Mouse (Mus musculus): ENCODE results near the gene Atp2a1. TPM values are rescaled to one million over a fixed set of nuclear protein-coding genes. Genes with fewer than 3 reads are reported as not detected.

The Atp2a1 gene
- polyA plus RNA-seq, 2 experiments, result 0.16 TPM; not detected in 1

GRCm38 (mm10) chr7:126465246-126466030, 2.5 kb upstream of the Atp2a1 start:
- WGBS (ENCODE audit: insufficient replicate concordance), result 28% methylated on average over 7 of the region's 7 CpGs
- H3K9ac ChIP-seq (replicated peaks), result no peak overlapping the region
- TF ChIP-seq CTCF (IDR thresholded peaks at IDR 0.05; ENCODE audit: low read depth), result no peak
- TF ChIP-seq EP300 (IDR thresholded peaks at IDR 0.05; ENCODE audit: low read depth), result no peak
- H3K4me3 ChIP-seq (ENCODE audit: insufficient read depth in 1 of 2, low read depth in 2 of 2, low read length in 2 of 2), result no peak overlapping the region
- H3K9me3 ChIP-seq (ENCODE audit: control insufficient read depth, low read length), result no peaks in the 10 kb centered on the region
- no peaks in the 10 kb centered on the region; the same call in 1 of the 2 replicates for H3K36me3 ChIP-seq (replicated peaks; ENCODE audit: control insufficient read depth, insufficient read depth, low read depth)
- ATAC-seq (ENCODE audit: insufficient read depth), result no peak
- H3K27me3 ChIP-seq (ENCODE audit: control insufficient read depth, insufficient read depth, low read length), result no peaks in the 10 kb centered on the region
- H3K4me2 ChIP-seq (ENCODE audit: low read depth), result no peak overlapping the region
- no peak overlapping the region for H3K27ac ChIP-seq
- no peak for DNase-seq (ENCODE audit: low read depth in 3 of 3, low spot score in 3 of 3)
- peaks cover 0 to 16% of the 10 kb centered on the region in 2 experiments; a peak in 2 of 4 replicates for H3K4me1 ChIP-seq (replicated peaks; ENCODE audit: control insufficient read depth in 2 of 2, insufficient read depth in 2 of 2, low read length in 1 of 2)

- no peaks in the 10 kb centered on the region for H3K27me3 ChIP-seq (ENCODE audit: control insufficient read depth, insufficient read depth, low read length)
- H3K27ac ChIP-seq, result no peak overlapping the region
- H3K4me1 ChIP-seq (replicated peaks; ENCODE audit: control insufficient read depth in 2 of 2, insufficient read depth in 2 of 2, low read length in 1 of 2), result peaks cover 0 to 16% of the 10 kb centered on the region in 2 experiments; a peak in 2 of 4 replicates
- no peak overlapping the region for H3K9ac ChIP-seq (replicated peaks)
- DNase-seq (ENCODE audit: low read depth in 3 of 3, low spot score in 3 of 3), result no peak
- WGBS (ENCODE audit: insufficient replicate concordance), result 51% methylated on average over 5 of the region's 5 CpGs
- TF ChIP-seq CTCF (IDR thresholded peaks at IDR 0.05; ENCODE audit: low read depth) (no peak), EP300 (IDR thresholded peaks at IDR 0.05; ENCODE audit: low read depth) (no peak)
- no peak overlapping the region for H3K4me2 ChIP-seq (ENCODE audit: low read depth)
- no peak overlapping the region for H3K4me3 ChIP-seq (ENCODE audit: insufficient read depth in 1 of 2, low read depth in 2 of 2, low read length in 2 of 2)
- no peak for ATAC-seq (ENCODE audit: insufficient read depth)
- no peaks in the 10 kb centered on the region; the same call in 1 of the 2 replicates for H3K36me3 ChIP-seq (replicated peaks; ENCODE audit: control insufficient read depth, insufficient read depth, low read depth)
- no peaks in the 10 kb centered on the region for H3K9me3 ChIP-seq (ENCODE audit: control insufficient read depth, low read length)
Measured at GRCm38 (mm10) chr7:126464836-126465235, 1.9 kb upstream of the Atp2a1 start.

GRCm38 (mm10) chr7:126464121-126464520, 1.2 kb upstream of the Atp2a1 start:
- no peak overlapping the region for H3K4me2 ChIP-seq (ENCODE audit: low read depth)
- 25% methylated on average over 4 of the region's 4 CpGs for WGBS (ENCODE audit: insufficient replicate concordance)
- no peak overlapping the region for H3K9ac ChIP-seq (replicated peaks)
- no peak for ATAC-seq (ENCODE audit: insufficient read depth)
- peaks cover 0 to 14% of the 10 kb centered on the region in 2 experiments; a peak in 2 of 4 replicates for H3K4me1 ChIP-seq (replicated peaks; ENCODE audit: control insufficient read depth in 2 of 2, insufficient read depth in 2 of 2, low read length in 1 of 2)
- no peaks in the 10 kb centered on the region for H3K27me3 ChIP-seq (ENCODE audit: control insufficient read depth, insufficient read depth, low read length)
- TF ChIP-seq EP300 (IDR thresholded peaks at IDR 0.05; ENCODE audit: low read depth) (no peak), CTCF (IDR thresholded peaks at IDR 0.05; ENCODE audit: low read depth) (no peak)
- no peaks in the 10 kb centered on the region; the same call in 1 of the 2 replicates for H3K36me3 ChIP-seq (replicated peaks; ENCODE audit: control insufficient read depth, insufficient read depth, low read depth)
- no peak for DNase-seq (ENCODE audit: low read depth in 3 of 3, low spot score in 3 of 3)
- no peak overlapping the region for H3K27ac ChIP-seq
- no peak overlapping the region for H3K4me3 ChIP-seq (ENCODE audit: insufficient read depth in 1 of 2, low read depth in 2 of 2, low read length in 2 of 2)
- H3K9me3 ChIP-seq (ENCODE audit: control insufficient read depth, low read length), result no peaks in the 10 kb centered on the region

GRCm38 (mm10) chr7:126463547-126463946, 639 bp upstream of the Atp2a1 start:
- Histone ChIP-seq H3K9ac (replicated peaks) (no peak overlapping the region), H3K27me3 (ENCODE audit: control insufficient read depth, insufficient read depth, low read length) (no peaks in the 10 kb centered on the region), H3K4me2 (ENCODE audit: low read depth) (no peak overlapping the region), H3K4me1 (replicated peaks; ENCODE audit: control insufficient read depth in 2 of 2, insufficient read depth in 2 of 2, low read length in 1 of 2) (peaks cover 0 to 14% of the 10 kb centered on the region in 2 experiments; a peak in 2 of 4 replicates), H3K4me3 (ENCODE audit: insufficient read depth in 1 of 2, low read depth in 2 of 2, low read length in 2 of 2) (no peak overlapping the region), H3K36me3 (replicated peaks; ENCODE audit: control insufficient read depth, insufficient read depth, low read depth) (no peaks in the 10 kb centered on the region; the same call in 1 of the 2 replicates), H3K27ac (no peak overlapping the region), H3K9me3 (ENCODE audit: control insufficient read depth, low read length) (no peaks in the 10 kb centered on the region)
- 42% methylated on average over 4 of the region's 4 CpGs for WGBS (ENCODE audit: insufficient replicate concordance)
- ATAC-seq (ENCODE audit: insufficient read depth) (no peak), DNase-seq (ENCODE audit: low read depth in 3 of 3, low spot score in 3 of 3) (no peak)
- TF ChIP-seq EP300 (IDR thresholded peaks at IDR 0.05; ENCODE audit: low read depth), result no peak
- no peak for TF ChIP-seq CTCF (IDR thresholded peaks at IDR 0.05; ENCODE audit: low read depth)

GRCm38 (mm10) chr7:126461626-126462025, 1.3 kb downstream of the Atp2a1 start:
- TF ChIP-seq EP300 (IDR thresholded peaks at IDR 0.05; ENCODE audit: low read depth) (no peak), CTCF (IDR thresholded peaks at IDR 0.05; ENCODE audit: low read depth) (no peak)
- DNase-seq (ENCODE audit: low read depth in 3 of 3, low spot score in 3 of 3) (no peak), ATAC-seq (ENCODE audit: insufficient read depth) (no peak)
- WGBS (ENCODE audit: insufficient replicate concordance), result 56% methylated on average over 3 of the region's 3 CpGs
- no peaks in the 10 kb centered on the region for H3K9me3 ChIP-seq (ENCODE audit: control insufficient read depth, low read length)
- H3K4me2 ChIP-seq (ENCODE audit: low read depth), result no peak overlapping the region
- no peak overlapping the region for H3K27ac ChIP-seq
- no peak overlapping the region for H3K4me3 ChIP-seq (ENCODE audit: insufficient read depth in 1 of 2, low read depth in 2 of 2, low read length in 2 of 2)
- peaks cover 0 to 13% of the 10 kb centered on the region in 2 experiments; a peak in 2 of 4 replicates for H3K4me1 ChIP-seq (replicated peaks; ENCODE audit: control insufficient read depth in 2 of 2, insufficient read depth in 2 of 2, low read length in 1 of 2)
- H3K36me3 ChIP-seq (replicated peaks; ENCODE audit: control insufficient read depth, insufficient read depth, low read depth), result no peaks in the 10 kb centered on the region
- H3K9ac ChIP-seq (replicated peaks), result no peak overlapping the region
- no peaks in the 10 kb centered on the region for H3K27me3 ChIP-seq (ENCODE audit: control insufficient read depth, insufficient read depth, low read length)
